Mouse (Mus musculus): ENCODE measurements around the gene Cabin1. TPM values are rescaled to one million over a fixed set of nuclear protein-coding genes. Genes with fewer than 3 reads are reported as not detected.
A peak's percentile ranks its signal among the peaks of the same experiment; 100 is the strongest.

Gene Cabin1
- polyA plus RNA-seq, 1 experiment from 2014 or later, result 30.8 TPM

DNA sequence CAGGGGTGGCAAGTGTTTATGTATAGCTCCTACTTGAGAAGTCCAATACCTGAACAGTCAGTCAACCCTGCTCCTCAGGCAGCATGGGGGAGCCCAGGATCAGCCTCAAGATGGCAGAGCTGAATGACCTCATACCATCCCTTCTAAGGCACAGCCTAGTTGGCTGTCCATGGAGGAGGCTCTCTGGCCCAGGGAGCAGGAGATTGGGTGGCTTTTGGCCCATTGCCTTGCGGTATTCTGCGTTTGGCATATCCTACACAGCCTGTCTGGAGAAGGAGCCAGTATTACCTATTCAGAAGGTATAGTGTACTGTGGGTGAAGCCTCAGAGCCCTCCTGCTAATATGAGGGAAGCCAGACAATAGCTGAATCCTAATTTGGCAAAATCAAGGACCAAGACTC, 68.6 kb downstream of the Cabin1 start:
- Histone ChIP-seq H3K4me3 (ENCODE audit: control insufficient read depth in 1 of 2, insufficient read depth in 1 of 2, low read depth in 1 of 2, low read length in 2 of 2) (no peak overlapping the region), H3K36me3 (ENCODE audit: control insufficient read depth, insufficient read depth, low read length) (peaks cover 90% of the 10 kb centered on the region), H3K4me2 (ENCODE audit: low read length) (no peak overlapping the region), H3K9me3 (ENCODE audit: control insufficient read depth, low read length) (no peaks in the 10 kb centered on the region), H3K27ac (replicated peaks in 1 of 2; ENCODE audit: control insufficient read depth in 1 of 2, insufficient read depth in 1 of 2, low read depth in 2 of 2, low read length in 2 of 2) (no peak overlapping the region), H3K9ac (ENCODE audit: low read length) (no peak overlapping the region), H3K4me1 (ENCODE audit: control insufficient read depth in 2 of 2, insufficient read depth in 2 of 2, low read length in 2 of 2) (peaks cover 3 to 8% of the 10 kb centered on the region in 2 experiments; a peak in 2 of 4 replicates), H3K27me3 (ENCODE audit: control insufficient read depth, insufficient read depth, low read length) (no peaks in the 10 kb centered on the region)
- no peak for ATAC-seq (ENCODE audit: insufficient number of reproducible peaks, insufficient read depth, low FRiP score, low read depth)
- 98% methylated on average over 2 of the region's 2 CpGs for WGBS

DNA sequence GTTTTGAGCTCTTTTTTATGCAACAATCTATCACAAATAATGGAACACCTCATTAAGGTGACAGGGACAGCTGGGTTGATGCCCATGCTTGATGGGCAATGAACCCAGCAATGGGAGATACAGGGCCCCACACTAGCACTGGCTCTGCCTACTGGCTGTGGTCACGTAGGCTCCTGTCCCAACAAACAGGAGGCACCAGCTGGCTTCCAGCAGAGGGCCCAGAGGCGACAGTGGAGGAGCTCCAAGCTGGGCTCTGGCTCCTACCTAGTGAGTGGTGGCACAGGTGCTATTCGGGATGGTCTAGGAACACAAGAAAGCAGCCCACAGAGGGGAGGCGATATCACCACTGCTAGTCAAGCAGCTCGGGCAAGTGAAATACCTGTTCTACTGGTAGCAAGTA, 69.1 kb downstream of the Cabin1 start:
- H3K9me3 ChIP-seq (ENCODE audit: control insufficient read depth, low read length), result no peaks in the 10 kb centered on the region
- H3K4me2 ChIP-seq (ENCODE audit: low read length), result no peak overlapping the region
- no peak overlapping the region for H3K9ac ChIP-seq (ENCODE audit: low read length)
- 89% methylated on average over 5 of the region's 5 CpGs for WGBS
- H3K36me3 ChIP-seq (ENCODE audit: control insufficient read depth, insufficient read depth, low read length), result peaks cover 88% of the 10 kb centered on the region
- H3K4me3 ChIP-seq (ENCODE audit: control insufficient read depth in 1 of 2, insufficient read depth in 1 of 2, low read depth in 1 of 2, low read length in 2 of 2), result no peak overlapping the region
- H3K27ac ChIP-seq (replicated peaks in 1 of 2; ENCODE audit: control insufficient read depth in 1 of 2, insufficient read depth in 1 of 2, low read depth in 2 of 2, low read length in 2 of 2), result no peak overlapping the region
- ATAC-seq (ENCODE audit: insufficient number of reproducible peaks, insufficient read depth, low FRiP score, low read depth), result no peak
- no peaks in the 10 kb centered on the region for H3K27me3 ChIP-seq (ENCODE audit: control insufficient read depth, insufficient read depth, low read length)
- H3K4me1 ChIP-seq (ENCODE audit: control insufficient read depth in 2 of 2, insufficient read depth in 2 of 2, low read length in 2 of 2), result peaks cover 3 to 8% of the 10 kb centered on the region in 2 experiments; a peak in 2 of 4 replicates

DNA sequence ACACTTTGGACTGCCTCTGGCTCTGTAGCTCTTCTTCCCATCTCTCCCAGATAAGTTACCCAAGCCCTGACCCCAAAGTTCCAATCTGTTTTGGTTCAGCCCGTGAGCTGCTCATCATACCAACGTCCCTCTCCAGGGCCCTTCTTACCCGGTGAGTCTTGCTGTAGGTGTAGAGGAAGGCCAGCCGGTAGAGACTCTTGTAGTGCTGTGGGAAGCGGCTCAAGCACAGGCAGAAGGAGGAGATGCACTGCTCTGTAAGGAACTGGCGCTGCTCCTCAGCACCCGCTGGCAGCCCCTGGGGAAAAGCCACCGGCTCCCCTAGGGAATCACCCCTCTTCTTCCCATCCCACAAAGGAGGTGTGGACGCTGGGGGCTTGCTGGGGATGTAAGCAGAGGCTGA, 69.6 kb downstream of the Cabin1 start:
- Histone ChIP-seq H3K4me1 (ENCODE audit: control insufficient read depth in 2 of 2, insufficient read depth in 2 of 2, low read length in 2 of 2) (peaks cover 3 to 8% of the 10 kb centered on the region in 2 experiments; a peak in 2 of 4 replicates), H3K9me3 (ENCODE audit: control insufficient read depth, low read length) (no peaks in the 10 kb centered on the region), H3K27me3 (ENCODE audit: control insufficient read depth, insufficient read depth, low read length) (no peaks in the 10 kb centered on the region), H3K4me3 (ENCODE audit: control insufficient read depth in 1 of 2, insufficient read depth in 1 of 2, low read depth in 1 of 2, low read length in 2 of 2) (no peak overlapping the region), H3K27ac (replicated peaks in 1 of 2; ENCODE audit: control insufficient read depth in 1 of 2, insufficient read depth in 1 of 2, low read depth in 2 of 2, low read length in 2 of 2) (no peak overlapping the region), H3K9ac (ENCODE audit: low read length) (no peak overlapping the region), H3K4me2 (ENCODE audit: low read length) (no peak overlapping the region), H3K36me3 (ENCODE audit: control insufficient read depth, insufficient read depth, low read length) (peaks cover 87% of the 10 kb centered on the region)
- 90% methylated on average over 9 of the region's 9 CpGs for WGBS
- no peak for ATAC-seq (ENCODE audit: insufficient number of reproducible peaks, insufficient read depth, low FRiP score, low read depth)

DNA sequence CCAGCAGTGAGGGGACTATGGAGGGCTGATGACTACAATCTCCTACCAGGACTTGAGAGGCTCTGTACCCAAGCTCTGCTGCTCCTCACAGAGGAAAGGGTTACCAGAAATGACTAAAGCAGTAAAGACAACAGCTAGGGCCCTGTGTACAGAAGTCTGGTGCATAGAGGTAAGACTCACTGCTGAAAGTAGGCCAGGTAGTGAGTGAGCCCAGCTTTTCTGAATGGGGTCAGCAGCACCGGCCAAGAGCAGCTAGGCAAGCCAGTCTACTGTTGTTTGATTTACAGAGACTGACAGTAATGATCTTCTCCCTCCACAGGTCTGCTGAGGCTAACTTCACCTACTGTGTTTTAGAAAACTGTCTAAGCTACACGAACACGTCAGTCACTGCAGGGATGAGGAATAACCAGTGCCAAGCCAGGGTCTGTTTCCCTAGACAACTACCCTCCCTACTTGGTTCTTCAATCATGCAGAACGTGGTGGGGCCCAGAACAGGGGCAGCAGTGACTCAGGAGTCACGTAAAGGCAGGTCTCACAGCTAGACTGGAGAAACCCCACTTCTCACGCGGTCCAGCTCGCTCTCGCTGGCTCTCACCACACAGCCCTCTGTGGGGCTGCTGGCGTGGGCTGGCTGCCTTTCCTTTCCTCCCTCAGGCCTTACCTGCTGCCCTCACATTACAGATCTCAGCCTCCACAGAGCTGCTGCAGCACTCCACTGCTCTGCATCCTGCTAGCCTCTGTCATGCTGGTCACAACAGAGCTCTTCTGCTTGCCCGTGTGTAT, 70.5 kb downstream of the Cabin1 start:
- no peaks in the 10 kb centered on the region for H3K9me3 ChIP-seq (ENCODE audit: control insufficient read depth, low read length)
- no peak for ATAC-seq (ENCODE audit: insufficient number of reproducible peaks, insufficient read depth, low FRiP score, low read depth)
- H3K27me3 ChIP-seq (ENCODE audit: control insufficient read depth, insufficient read depth, low read length), result no peaks in the 10 kb centered on the region
- 73% methylated on average over 11 of the region's 11 CpGs for WGBS
- H3K36me3 ChIP-seq (ENCODE audit: control insufficient read depth, insufficient read depth, low read length), result peaks cover 87% of the 10 kb centered on the region
- H3K4me1 ChIP-seq (ENCODE audit: control insufficient read depth in 2 of 2, insufficient read depth in 2 of 2, low read length in 2 of 2), result peaks cover 3 to 8% of the 10 kb centered on the region in 2 experiments; a peak in 2 of 4 replicates
- H3K9ac ChIP-seq (ENCODE audit: low read length), result no peak overlapping the region
- 0 out of 4 replicates have a peak overlapping the region, but pooled peaks of 1 of the 2 experiments have one; percentile 33 for H3K27ac ChIP-seq (replicated peaks in 1 of 2; ENCODE audit: control insufficient read depth in 1 of 2, insufficient read depth in 1 of 2, low read depth in 2 of 2, low read length in 2 of 2)
- no peak overlapping the region for H3K4me2 ChIP-seq (ENCODE audit: low read length)
- H3K4me3 ChIP-seq (ENCODE audit: control insufficient read depth in 1 of 2, insufficient read depth in 1 of 2, low read depth in 1 of 2, low read length in 2 of 2), result no peak overlapping the region

DNA sequence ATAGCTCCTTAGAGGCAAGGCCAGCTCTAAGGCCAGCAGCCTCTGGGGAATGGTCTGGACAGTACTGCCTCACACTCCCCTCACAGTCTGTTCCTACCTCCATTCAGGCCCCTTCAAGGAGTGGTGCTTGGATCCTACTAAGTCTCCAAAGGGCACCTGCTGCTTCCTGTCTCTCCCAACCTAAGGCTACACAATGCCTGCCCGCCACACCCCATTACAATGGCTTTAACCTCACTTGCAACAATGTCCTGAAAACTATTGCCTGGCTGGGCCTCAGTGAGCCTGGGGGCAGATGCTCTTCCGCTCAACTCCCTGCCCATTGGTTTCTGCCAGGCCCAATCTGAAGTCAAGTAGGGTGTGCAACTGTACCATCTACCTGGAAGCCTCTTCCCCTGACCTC, 75.5 kb downstream of the Cabin1 start:
- H3K36me3 ChIP-seq (ENCODE audit: control insufficient read depth, insufficient read depth, low read length), result peaks cover 63% of the 10 kb centered on the region
- 100% methylated on average over 2 of the region's 2 CpGs for WGBS
- no peak overlapping the region for H3K9ac ChIP-seq (ENCODE audit: low read length)

DNA sequence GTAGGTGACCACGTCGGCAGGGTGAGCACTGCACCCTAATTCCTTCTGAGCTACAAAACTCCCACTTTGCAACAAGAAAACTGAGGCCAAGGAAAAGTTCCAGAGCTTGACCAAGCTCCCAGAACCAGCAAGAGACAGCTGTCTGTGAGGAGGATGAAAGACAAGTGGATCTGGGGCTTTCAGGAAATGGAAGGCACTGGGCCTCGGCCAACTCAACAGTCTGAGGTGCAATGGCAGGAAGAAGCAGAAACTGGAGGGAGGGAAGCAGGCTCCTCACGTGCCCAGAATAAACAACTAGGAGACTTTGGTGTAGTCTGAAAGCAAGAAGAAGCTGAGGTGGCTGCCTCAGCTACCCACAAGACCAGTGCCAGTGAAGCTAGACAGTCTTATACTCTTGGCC, 77.4 kb downstream of the Cabin1 start:
- no peaks in the 10 kb centered on the region for H3K4me1 ChIP-seq (ENCODE audit: control insufficient read depth in 2 of 2, insufficient read depth in 2 of 2, low read length in 2 of 2)
- H3K27ac ChIP-seq (replicated peaks in 1 of 2; ENCODE audit: control insufficient read depth in 1 of 2, insufficient read depth in 1 of 2, low read depth in 2 of 2, low read length in 2 of 2), result no peak overlapping the region
- no peak overlapping the region for H3K4me2 ChIP-seq (ENCODE audit: low read length)
- peaks cover 62% of the 10 kb centered on the region for H3K36me3 ChIP-seq (ENCODE audit: control insufficient read depth, insufficient read depth, low read length)
- no peak overlapping the region for H3K9ac ChIP-seq (ENCODE audit: low read length)
- no peaks in the 10 kb centered on the region for H3K9me3 ChIP-seq (ENCODE audit: control insufficient read depth, low read length)
- 74% methylated on average over 4 of the region's 4 CpGs for WGBS
- no peak for ATAC-seq (ENCODE audit: insufficient number of reproducible peaks, insufficient read depth, low FRiP score, low read depth)
- H3K4me3 ChIP-seq (ENCODE audit: control insufficient read depth in 1 of 2, insufficient read depth in 1 of 2, low read depth in 1 of 2, low read length in 2 of 2), result no peak overlapping the region
- no peaks in the 10 kb centered on the region for H3K27me3 ChIP-seq (ENCODE audit: control insufficient read depth, insufficient read depth, low read length)

More for the DNA sequence above, 75.5 kb downstream of the Cabin1 start:
- H3K27ac ChIP-seq (replicated peaks in 1 of 2; ENCODE audit: control insufficient read depth in 1 of 2, insufficient read depth in 1 of 2, low read depth in 2 of 2, low read length in 2 of 2), result no peak overlapping the region
- H3K9me3 ChIP-seq (ENCODE audit: control insufficient read depth, low read length), result no peaks in the 10 kb centered on the region
- H3K4me1 ChIP-seq (ENCODE audit: control insufficient read depth in 2 of 2, insufficient read depth in 2 of 2, low read length in 2 of 2), result peaks cover 0 to 4% of the 10 kb centered on the region in 2 experiments; a peak in 1 of 4 replicates
- no peak overlapping the region for H3K4me2 ChIP-seq (ENCODE audit: low read length)
- no peak for ATAC-seq (ENCODE audit: insufficient number of reproducible peaks, insufficient read depth, low FRiP score, low read depth)
- H3K4me3 ChIP-seq (ENCODE audit: control insufficient read depth in 1 of 2, insufficient read depth in 1 of 2, low read depth in 1 of 2, low read length in 2 of 2), result no peak overlapping the region
- no peaks in the 10 kb centered on the region for H3K27me3 ChIP-seq (ENCODE audit: control insufficient read depth, insufficient read depth, low read length)

DNA sequence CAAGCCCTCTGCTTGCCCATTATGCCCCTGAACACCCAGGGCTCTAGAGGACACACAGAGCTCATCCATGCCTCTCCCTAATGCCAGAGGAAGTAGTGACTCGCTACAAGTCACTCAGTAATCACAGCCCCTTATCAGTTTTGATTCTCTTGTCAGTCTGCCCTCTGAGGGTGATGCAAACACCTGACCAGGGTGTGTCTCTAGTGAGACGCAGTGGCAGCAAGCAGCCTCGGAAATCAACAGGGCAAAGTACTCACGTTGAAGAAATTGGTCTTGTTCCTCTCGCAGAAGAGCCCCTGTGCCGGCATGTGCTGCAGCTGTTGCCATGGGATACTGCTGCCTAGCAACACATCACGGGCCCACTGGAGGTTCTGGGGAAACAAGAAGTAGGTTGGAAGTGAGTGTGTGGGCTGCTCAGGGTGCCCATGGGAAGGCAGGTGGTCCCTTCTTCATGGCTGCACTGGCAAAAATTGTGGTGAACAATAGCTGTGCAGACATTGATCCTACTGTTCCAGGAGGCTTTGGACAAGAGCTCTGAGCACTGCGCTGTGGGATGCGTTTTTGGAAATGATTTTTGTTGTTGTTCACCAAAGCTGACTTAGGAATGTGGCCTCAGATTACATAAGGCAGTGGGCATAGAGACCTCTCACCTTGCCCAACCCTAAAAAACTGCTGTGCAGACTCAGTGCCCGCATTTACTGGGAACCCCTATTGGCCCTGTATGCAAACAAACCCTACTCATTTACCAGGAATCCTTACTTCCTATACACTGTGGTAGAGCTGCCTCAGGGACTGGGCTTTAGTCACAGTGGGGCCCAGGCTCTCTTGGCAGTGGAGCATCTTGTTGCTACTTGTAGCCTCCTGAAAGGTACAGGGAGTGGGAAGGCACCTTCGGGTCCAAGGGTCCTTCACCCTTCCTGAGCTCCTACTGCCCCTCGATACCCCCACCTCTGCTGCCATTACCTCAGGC, 79.8 kb downstream of the Cabin1 start:
- no peaks in the 10 kb centered on the region for H3K4me1 ChIP-seq (ENCODE audit: control insufficient read depth in 2 of 2, insufficient read depth in 2 of 2, low read length in 2 of 2)
- H3K4me3 ChIP-seq (ENCODE audit: control insufficient read depth in 1 of 2, insufficient read depth in 1 of 2, low read depth in 1 of 2, low read length in 2 of 2), result no peak overlapping the region
- no peak overlapping the region for H3K9ac ChIP-seq (ENCODE audit: low read length)
- H3K4me2 ChIP-seq (ENCODE audit: low read length), result no peak overlapping the region
- no peak overlapping the region for H3K27ac ChIP-seq (replicated peaks in 1 of 2; ENCODE audit: control insufficient read depth in 1 of 2, insufficient read depth in 1 of 2, low read depth in 2 of 2, low read length in 2 of 2)
- 62% methylated on average over 12 of the region's 12 CpGs for WGBS
- H3K36me3 ChIP-seq (ENCODE audit: control insufficient read depth, insufficient read depth, low read length), result peaks cover 55% of the 10 kb centered on the region
- no peaks in the 10 kb centered on the region for H3K27me3 ChIP-seq (ENCODE audit: control insufficient read depth, insufficient read depth, low read length)
- no peak for ATAC-seq (ENCODE audit: insufficient number of reproducible peaks, insufficient read depth, low FRiP score, low read depth)
- no peaks in the 10 kb centered on the region for H3K9me3 ChIP-seq (ENCODE audit: control insufficient read depth, low read length)

All from heart, embryonic 14.5 days (tissue).